Mouse (Mus musculus) 3134 (cell line): ENCODE results near the gene Atf6b.

ENCODE experiments used
- DNase-seq: peaks from one replicate; pipeline ENCODE4 v3.0.0-alpha.2; 2011; ENCODE audit warnings: low spot score; ENCODE audit not compliant: insufficient read length; ENCODE audit errors: extremely low read depth

Gene Atf6b

GRCm38 (mm10) chr17:34626773-34627092 is 20.2 kb upstream of the Atf6b start:
- peak; percentile 66 for DNase-seq

GRCm38 (mm10) chr17:34627093-34627942 is 19.6 kb upstream of the Atf6b start:
- peak; percentile 85 for DNase-seq

GRCm38 (mm10) chr17:34627943-34628643 is 18.9 kb upstream of the Atf6b start, which contains the start of gene Ppt2:
Gene Ppt2 (minus strand): TSS chr17:34628510.
- no peak for DNase-seq

GRCm38 (mm10) chr17:34628644-34628967 is 18.3 kb upstream of the Atf6b start:
- no peak for DNase-seq

- no peak for DNase-seq
Observed at GRCm38 (mm10) chr17:34629221-34629751, 17.7 kb upstream of the Atf6b start, which contains the start of gene Prrt1. Gene Prrt1 (plus strand): TSS chr17:34629533.

GRCm38 (mm10) chr17:34629796-34630603 is 16.9 kb upstream of the Atf6b start:
- no peak for DNase-seq

- DNase-seq = no peak
Observed at GRCm38 (mm10) chr17:34630761-34631301, 16.1 kb upstream of the Atf6b start.

GRCm38 (mm10) chr17:34631647-34632046 is 15.3 kb upstream of the Atf6b start:
- no peak for DNase-seq

- no peak for DNase-seq
Observed at GRCm38 (mm10) chr17:34632261-34632691, 14.7 kb upstream of the Atf6b start.

GRCm38 (mm10) chr17:34635671-34636070 is 11.3 kb upstream of the Atf6b start:
- DNase-seq = no peak

GRCm38 (mm10) chr17:34637459-34637858 is 9.5 kb upstream of the Atf6b start:
- DNase-seq = no peak

GRCm38 (mm10) chr17:34639461-34640255 is 7.3 kb upstream of the Atf6b start:
- no peak for DNase-seq

- peak; percentile 71 for DNase-seq
Observed at GRCm38 (mm10) chr17:34640778-34641601, 6.0 kb upstream of the Atf6b start.

GRCm38 (mm10) chr17:34641945-34642344 is 5.0 kb upstream of the Atf6b start:
- DNase-seq = no peak

- DNase-seq = no peak
Observed at GRCm38 (mm10) chr17:34643379-34643778, 3.6 kb upstream of the Atf6b start.

GRCm38 (mm10) chr17:34643944-34644343 is 3.0 kb upstream of the Atf6b start:
- DNase-seq = no peak

GRCm38 (mm10) chr17:34644608-34645007 is 2.3 kb upstream of the Atf6b start, which contains the start of gene Fkbpl:
Gene Fkbpl (plus strand): TSS chr17:34644764.
- DNase-seq = peak; percentile 77

GRCm38 (mm10) chr17:34645256-34645829 is 1.6 kb upstream of the Atf6b start:
- no peak for DNase-seq
